Mouse (Mus musculus): Measurements from ENCODE around the gene Trim43a. TPM values are rescaled to one million over a fixed set of nuclear protein-coding genes. Genes with fewer than 3 reads are reported as not detected.
"Not testable (repeated sequence)": the region's sequence is repeated elsewhere in the genome, so short reads cannot be mapped to it uniquely, and the experiment has no call there.

Gene Trim43a
- not detected in 2 replicates for polyA plus RNA-seq (2015; fragmentation: Nextera tagmentation; extraction: Ambion mirVana)

GRCm38 (mm10) chr9:88580591-88580990, at the start of gene Trim43a:
Gene Trim43a, plus strand, starts transcription at chr9:88580891.
- not testable (repeated sequence) for H3K27me3 ChIP-seq; H3K4me2 ChIP-seq (replicated peaks); ATAC-seq (ENCODE audit: insufficient number of reproducible peaks, low FRiP score, low TSS enrichment, low read depth); H3K9ac ChIP-seq; H3K27ac ChIP-seq (replicated peaks); H3K4me1 ChIP-seq; H3K4me3 ChIP-seq (replicated peaks); H3K9me3 ChIP-seq (replicated peaks); H3K36me3 ChIP-seq
- WGBS, result 75% methylated on average over 2 of the region's 2 CpGs

DNA sequence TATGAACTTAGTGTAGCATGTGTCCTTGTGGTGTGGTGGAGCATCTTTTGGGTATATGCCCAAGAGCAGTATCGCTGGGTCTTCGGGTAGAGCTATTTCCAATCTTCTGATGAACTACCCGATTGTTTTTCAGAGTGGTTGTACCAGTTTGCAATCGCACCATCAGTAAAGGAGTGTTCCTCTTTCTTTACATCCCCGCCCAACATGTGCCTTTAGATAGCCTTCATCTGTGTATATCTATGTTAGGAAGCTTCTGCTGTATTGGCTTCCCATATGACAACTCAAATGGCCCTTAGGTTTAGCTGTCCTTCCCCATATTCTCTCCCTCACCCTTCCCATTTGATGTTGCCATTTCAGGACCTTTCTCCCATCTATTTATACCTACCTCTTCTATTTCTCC, 46.6 kb upstream of the Trim43a start:
- Histone ChIP-seq H3K4me1 (no peaks in the 10 kb centered on the region), H3K4me2 (replicated peaks) (no peak overlapping the region), H3K9ac (no peak overlapping the region), H3K27ac (replicated peaks) (no peak overlapping the region), H3K9me3 (replicated peaks) (no peaks in the 10 kb centered on the region), H3K27me3 (no peaks in the 10 kb centered on the region), H3K36me3 (no peaks in the 10 kb centered on the region), H3K4me3 (replicated peaks) (no peak overlapping the region)
- 80% methylated on average over 5 of the region's 5 CpGs for WGBS
- no peak for ATAC-seq (ENCODE audit: insufficient number of reproducible peaks, low FRiP score, low TSS enrichment, low read depth)

GRCm38 (mm10) chr9:88539546-88540224, 41.0 kb upstream of the Trim43a start:
- no peak for ATAC-seq (ENCODE audit: insufficient number of reproducible peaks, low FRiP score, low TSS enrichment, low read depth)
- Histone ChIP-seq H3K27ac (replicated peaks) (no peak overlapping the region), H3K4me2 (replicated peaks) (no peak overlapping the region), H3K27me3 (no peaks in the 10 kb centered on the region), H3K4me1 (no peaks in the 10 kb centered on the region), H3K36me3 (no peaks in the 10 kb centered on the region), H3K9ac (no peak overlapping the region), H3K4me3 (replicated peaks) (no peak overlapping the region), H3K9me3 (replicated peaks) (no peaks in the 10 kb centered on the region)
- 73% methylated on average over 5 of the region's 5 CpGs for WGBS

DNA sequence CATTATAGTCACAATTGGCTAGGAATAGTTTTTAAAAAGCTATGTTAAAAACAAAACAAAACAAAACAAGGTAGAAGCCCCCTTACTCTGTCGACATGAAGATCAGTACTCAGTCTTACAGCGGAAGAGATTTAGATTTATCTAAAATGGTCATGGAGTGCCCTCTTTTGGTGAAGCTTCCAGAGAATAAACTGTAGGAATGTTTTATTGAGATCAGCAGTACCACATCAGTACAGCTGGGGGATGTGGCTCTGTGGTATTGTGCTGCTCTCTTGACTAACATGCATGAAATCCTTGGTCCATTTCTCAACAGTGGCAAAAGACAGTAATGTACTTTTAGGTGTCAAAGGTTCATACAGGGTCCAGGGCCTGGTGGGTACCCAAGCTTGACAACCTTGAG, 37.9 kb upstream of the Trim43a start:
- Histone ChIP-seq H3K4me1 (no peaks in the 10 kb centered on the region), H3K27me3 (no peaks in the 10 kb centered on the region), H3K4me2 (replicated peaks) (no peak overlapping the region), H3K9me3 (replicated peaks) (no peaks in the 10 kb centered on the region), H3K36me3 (no peaks in the 10 kb centered on the region), H3K27ac (replicated peaks) (no peak overlapping the region), H3K4me3 (replicated peaks) (no peak overlapping the region), H3K9ac (no peak overlapping the region)
- ATAC-seq (ENCODE audit: insufficient number of reproducible peaks, low FRiP score, low TSS enrichment, low read depth), result peak; percentile 66; the same call in 1 of the 2 replicates
- WGBS, result 26% methylated on average over 2 of the region's 2 CpGs

DNA sequence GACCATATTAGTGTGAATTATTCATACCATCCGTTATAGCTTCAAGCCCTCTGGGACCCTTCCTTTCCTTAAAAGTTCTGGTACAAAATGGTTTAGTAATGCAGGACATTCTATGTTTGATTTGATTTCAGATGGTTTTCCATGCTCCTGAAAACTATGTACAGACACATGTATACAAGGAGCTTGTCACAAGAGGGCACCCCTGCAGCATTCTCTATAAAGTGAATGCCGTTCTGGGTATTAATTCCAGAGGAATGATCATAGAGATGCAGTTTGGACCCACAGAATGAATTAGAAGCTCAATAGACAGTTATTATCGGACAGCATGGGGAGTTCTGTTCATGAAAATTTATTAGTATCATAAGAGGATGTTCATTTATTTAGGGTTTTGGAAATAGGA, 35.2 kb upstream of the Trim43a start:
- Histone ChIP-seq H3K27me3 (no peaks in the 10 kb centered on the region), H3K4me1 (peaks cover 14% of the 10 kb centered on the region), H3K36me3 (no peaks in the 10 kb centered on the region), H3K4me3 (replicated peaks) (no peak overlapping the region), H3K27ac (replicated peaks) (no peak overlapping the region), H3K4me2 (replicated peaks) (no peak overlapping the region), H3K9me3 (replicated peaks) (no peaks in the 10 kb centered on the region), H3K9ac (no peak overlapping the region)
- WGBS, result 28% methylated on average over 3 of the region's 3 CpGs
- ATAC-seq (ENCODE audit: insufficient number of reproducible peaks, low FRiP score, low TSS enrichment, low read depth), result no peak

GRCm38 (mm10) chr9:88546166-88546565, 34.5 kb upstream of the Trim43a start:
- Histone ChIP-seq H3K4me2 (replicated peaks) (no peak overlapping the region), H3K9me3 (replicated peaks) (no peaks in the 10 kb centered on the region), H3K27ac (replicated peaks) (no peak overlapping the region), H3K4me1 (peaks cover 14% of the 10 kb centered on the region), H3K27me3 (no peaks in the 10 kb centered on the region), H3K9ac (no peak overlapping the region), H3K4me3 (replicated peaks) (no peak overlapping the region), H3K36me3 (no peaks in the 10 kb centered on the region)
- 1% methylated on average over 2 of the region's 2 CpGs for WGBS
- ATAC-seq (ENCODE audit: insufficient number of reproducible peaks, low FRiP score, low TSS enrichment, low read depth), result no peak

- no peak overlapping the region for H3K4me2 ChIP-seq (replicated peaks)
- H3K27me3 ChIP-seq, result no peaks in the 10 kb centered on the region
- peaks cover 14% of the 10 kb centered on the region for H3K4me1 ChIP-seq
- H3K4me3 ChIP-seq (replicated peaks), result no peak overlapping the region
- H3K36me3 ChIP-seq, result no peaks in the 10 kb centered on the region
- ATAC-seq (ENCODE audit: insufficient number of reproducible peaks, low FRiP score, low TSS enrichment, low read depth), result no peak
- no peak overlapping the region for H3K27ac ChIP-seq (replicated peaks)
- H3K9me3 ChIP-seq (replicated peaks), result no peaks in the 10 kb centered on the region
- WGBS, result 59% methylated on average over 8 of the region's 8 CpGs
- no peak overlapping the region for H3K9ac ChIP-seq
These were observed 34.0 kb upstream of the Trim43a start for GRCm38 (mm10) chr9:88546657-88547056.

DNA sequence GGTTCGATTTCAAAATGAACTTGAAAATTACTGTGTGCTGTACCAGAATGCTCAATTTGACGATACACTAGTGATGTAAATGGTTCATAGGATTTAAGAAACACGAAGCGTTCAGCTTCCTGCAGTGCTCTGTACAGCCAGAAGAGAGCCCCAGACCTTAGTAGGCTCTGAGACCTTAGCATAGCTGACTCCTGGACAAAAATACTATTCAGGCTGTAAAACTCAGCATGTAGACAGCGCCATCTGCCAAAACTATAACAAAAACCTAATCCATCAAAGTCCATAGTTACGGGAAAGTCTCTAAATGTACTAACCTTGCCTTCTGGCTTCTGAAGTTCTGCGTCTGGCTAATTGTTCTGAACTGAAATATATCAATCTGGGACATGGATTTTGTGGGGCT, 33.4 kb upstream of the Trim43a start:
- Histone ChIP-seq H3K4me3 (replicated peaks) (peak overlapping the region; percentile 71), H3K27me3 (no peaks in the 10 kb centered on the region), H3K4me1 (peaks cover 14% of the 10 kb centered on the region), H3K4me2 (replicated peaks) (peak overlapping the region; percentile 57), H3K9ac (no peak overlapping the region), H3K9me3 (replicated peaks) (no peaks in the 10 kb centered on the region), H3K36me3 (peaks cover 2% of the 10 kb centered on the region; the same call in 1 of the 2 replicates), H3K27ac (replicated peaks) (0 out of 2 replicates have a peak overlapping the region, but pooled peaks have one; percentile 45)
- 0 out of 2 replicates have a peak, but pooled peaks have one; percentile 26 for ATAC-seq (ENCODE audit: insufficient number of reproducible peaks, low FRiP score, low TSS enrichment, low read depth)
- WGBS, result 25% methylated on average over 7 of the region's 7 CpGs

GRCm38 (mm10) chr9:88547851-88548613, 32.7 kb upstream of the Trim43a start, which contains the start of gene Zfp949:
Gene Zfp949, plus strand, starts transcription at chr9:88548020.
- Histone ChIP-seq H3K27ac (replicated peaks) (peak within 1 kb of the TSS; percentile 90), H3K9me3 (replicated peaks) (no peaks in the 10 kb centered on the region), H3K4me1 (peaks cover 14% of the 10 kb centered on the region), H3K36me3 (peaks cover 9% of the 10 kb centered on the region), H3K4me2 (replicated peaks) (peak within 1 kb of the TSS; percentile 57), H3K4me3 (replicated peaks) (peak within 1 kb of the TSS; percentile 71), H3K27me3 (no peaks in the 10 kb centered on the region), H3K9ac (peak within 1 kb of the TSS; percentile 64)
- WGBS, result under 1% methylated on average over 30 of the region's 30 CpGs
- ATAC-seq (ENCODE audit: insufficient number of reproducible peaks, low FRiP score, low TSS enrichment, low read depth), result peak; percentile 92

GRCm38 (mm10) chr9:88548614-88548945, 32.1 kb upstream of the Trim43a start:
- Histone ChIP-seq H3K27me3 (no peaks in the 10 kb centered on the region), H3K4me3 (replicated peaks) (peak overlapping the region; percentile 71), H3K4me1 (peaks cover 14% of the 10 kb centered on the region), H3K36me3 (peaks cover 12% of the 10 kb centered on the region), H3K4me2 (replicated peaks) (peak overlapping the region; percentile 57), H3K9ac (peak overlapping the region; percentile 64), H3K9me3 (replicated peaks) (no peaks in the 10 kb centered on the region), H3K27ac (replicated peaks) (peak overlapping the region; percentile 90)
- ATAC-seq (ENCODE audit: insufficient number of reproducible peaks, low FRiP score, low TSS enrichment, low read depth), result no peak
- 3% methylated on average over 8 of the region's 8 CpGs for WGBS

- 98% methylated on average over 14 of the region's 14 CpGs for WGBS
- no peaks in the 10 kb centered on the region for H3K9me3 ChIP-seq (replicated peaks)
- no peak overlapping the region for H3K4me2 ChIP-seq (replicated peaks)
- peaks cover 14% of the 10 kb centered on the region for H3K4me1 ChIP-seq
- no peak for ATAC-seq (ENCODE audit: insufficient number of reproducible peaks, low FRiP score, low TSS enrichment, low read depth)
- H3K27me3 ChIP-seq, result no peaks in the 10 kb centered on the region
- no peak overlapping the region for H3K9ac ChIP-seq
- H3K36me3 ChIP-seq, result peaks cover 27% of the 10 kb centered on the region
- H3K4me3 ChIP-seq (replicated peaks), result no peak overlapping the region
- no peak overlapping the region for H3K27ac ChIP-seq (replicated peaks)
These were observed 27.6 kb upstream of the Trim43a start for GRCm38 (mm10) chr9:88553071-88553470.
